Mouse (Mus musculus) cerebellum, postnatal 25 days (tissue): ENCODE measurements around the gene Cx3cr1.
"Not testable (repeated sequence)": the region's sequence is repeated elsewhere in the genome, so short reads cannot be mapped to it uniquely, and the experiment has no call there.

Source experiments
- DNase-seq, 2 experiments: peaks; one replicate each; pipeline ENCODE4 v3.0.0; 2021; ENCODE audit warnings: mixed read lengths in 2 of 2

The Cx3cr1 gene

DNA sequence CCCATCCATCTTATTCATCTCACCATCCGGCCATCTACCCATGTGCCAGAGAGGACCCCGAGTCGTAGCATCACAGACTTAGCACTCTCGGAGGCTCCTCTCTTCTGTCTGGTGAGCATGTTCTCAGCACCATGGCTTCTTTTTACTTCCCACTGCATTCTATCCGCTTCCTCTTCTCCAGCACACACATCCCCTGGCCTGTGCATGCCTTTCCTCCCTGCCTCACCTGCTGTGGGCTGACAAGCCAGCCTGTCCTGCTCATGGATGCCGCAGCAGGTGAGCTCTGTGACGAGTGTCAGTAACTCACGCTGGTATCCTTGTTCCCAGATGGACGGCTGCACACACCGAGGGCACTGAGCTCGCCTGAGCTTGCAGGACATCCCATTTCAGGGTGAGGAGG lies at the start of gene Cx3cr1:
TSS of gene Cx3cr1 (minus strand) at position 101 of the 400 bp plus-strand sequence.
- no peak for DNase-seq

DNA sequence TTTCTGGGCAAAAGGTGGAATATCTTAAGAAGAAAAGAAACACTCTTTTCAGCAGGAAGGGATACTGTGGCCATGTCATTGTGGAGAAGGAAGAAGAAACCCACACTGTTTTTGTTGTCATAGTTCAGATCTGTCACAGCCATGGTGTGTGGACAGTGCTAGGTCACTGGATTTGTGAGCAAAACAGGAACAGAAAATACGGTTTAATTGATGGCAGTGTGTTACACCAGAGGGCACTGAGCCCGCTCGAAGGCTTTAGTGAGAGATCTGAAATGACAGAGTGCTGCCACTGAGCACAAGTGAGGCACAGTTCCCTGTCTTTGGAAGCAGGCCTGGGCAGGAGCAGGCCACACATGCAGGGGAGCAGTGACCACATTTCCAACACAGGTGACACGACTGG lies 48.5 kb upstream of the Cx3cr1 start:
- no peak for DNase-seq

DNA sequence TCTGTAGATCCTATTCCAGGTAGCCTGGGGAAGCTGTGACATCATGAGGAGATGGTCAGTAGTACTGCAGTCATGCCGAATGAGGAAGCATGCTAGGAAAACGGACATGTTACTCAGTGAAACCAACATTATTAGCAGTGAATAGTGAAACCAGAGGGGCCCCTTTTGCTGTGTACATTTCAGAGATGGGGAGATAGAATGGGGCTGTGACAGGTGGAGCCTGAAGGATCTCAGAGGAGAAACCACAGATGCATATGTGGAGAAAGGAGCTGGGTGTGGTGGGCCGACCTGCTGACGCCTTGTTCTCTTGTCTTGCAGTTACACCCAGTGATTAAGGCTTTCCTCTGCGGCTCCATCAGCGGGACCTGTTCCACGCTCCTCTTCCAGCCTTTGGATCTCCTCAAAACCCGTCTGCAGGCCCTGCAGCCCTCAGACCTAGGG lies 46.5 kb upstream of the Cx3cr1 start:
- DNase-seq, result no peak

DNA sequence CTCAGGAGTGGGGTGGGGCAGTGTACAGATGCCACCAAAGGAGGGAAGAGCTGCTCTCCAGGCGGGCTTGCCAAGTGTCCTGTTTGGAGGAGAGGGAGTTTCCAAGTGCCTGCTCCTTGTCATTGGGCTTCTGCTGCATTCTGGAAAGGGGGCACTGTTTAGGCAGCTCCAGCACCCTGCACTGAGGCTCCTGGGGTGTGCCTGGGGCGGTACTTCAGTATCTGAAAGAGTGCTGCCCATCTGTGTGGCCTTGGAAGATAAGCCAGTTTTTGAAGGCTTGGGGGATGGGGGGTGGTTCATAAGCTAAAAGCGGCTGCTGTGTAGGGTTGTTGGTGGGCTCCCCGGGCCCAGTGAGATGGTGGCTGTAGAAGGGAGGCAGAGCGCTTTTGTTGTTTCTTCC lies 45.9 kb upstream of the Cx3cr1 start:
- DNase-seq, result no peak

DNA sequence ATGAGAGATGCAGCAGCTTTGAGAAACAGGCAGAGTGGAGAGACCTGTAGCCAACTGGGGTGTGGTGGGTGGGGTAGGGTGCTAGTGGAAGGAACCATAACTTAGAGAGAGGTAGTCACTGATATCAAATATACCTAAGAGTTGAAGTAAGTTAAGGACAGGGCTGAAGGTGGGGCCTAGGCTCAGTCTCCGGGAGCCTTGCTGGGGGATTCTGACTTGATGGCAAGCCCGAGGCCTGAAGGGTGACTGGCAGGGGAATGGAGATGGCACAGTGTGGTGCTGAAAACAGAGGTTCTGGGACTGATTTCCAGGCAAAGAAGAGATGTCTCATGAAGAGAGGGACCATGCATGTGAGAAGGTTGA lies 45.1 kb upstream of the Cx3cr1 start:
- no peak for DNase-seq

DNA sequence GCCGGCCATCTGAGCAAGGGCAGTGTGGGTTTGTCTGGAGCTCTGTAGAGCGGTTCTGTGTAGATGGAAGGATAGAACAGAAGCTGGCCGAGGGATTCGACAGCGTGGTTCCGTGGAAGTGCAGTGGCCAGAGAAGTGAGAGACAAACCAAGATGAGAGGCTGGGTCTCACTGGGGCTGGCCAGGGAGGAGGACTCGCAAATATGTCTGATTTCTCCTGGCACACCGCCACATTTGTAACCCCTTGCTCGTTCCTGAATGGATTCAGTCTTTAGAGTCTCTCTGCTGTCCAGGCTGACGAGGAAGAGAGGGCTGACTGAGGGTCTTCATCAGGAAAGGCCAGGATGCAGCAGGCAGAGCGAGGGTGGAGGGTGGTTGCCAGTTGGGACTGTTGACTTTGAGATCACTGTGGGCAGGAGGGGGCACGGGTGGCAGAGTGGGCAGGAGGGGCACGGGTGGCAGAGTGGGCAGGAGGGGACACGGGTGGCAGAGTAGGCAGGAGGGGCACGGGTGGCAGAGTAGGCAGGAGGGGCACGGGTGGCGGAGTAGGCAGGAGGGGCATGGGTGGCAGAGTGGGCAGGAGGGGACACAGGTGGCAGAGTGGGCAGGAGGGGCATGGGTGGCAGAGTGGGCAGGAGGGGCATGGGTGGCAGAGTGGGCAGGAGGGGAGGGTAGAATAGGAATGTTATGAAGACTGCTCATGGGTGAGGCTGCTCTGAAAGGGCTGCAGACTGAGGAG lies 44.5 kb upstream of the Cx3cr1 start:
- DNase-seq, result no peak

DNA sequence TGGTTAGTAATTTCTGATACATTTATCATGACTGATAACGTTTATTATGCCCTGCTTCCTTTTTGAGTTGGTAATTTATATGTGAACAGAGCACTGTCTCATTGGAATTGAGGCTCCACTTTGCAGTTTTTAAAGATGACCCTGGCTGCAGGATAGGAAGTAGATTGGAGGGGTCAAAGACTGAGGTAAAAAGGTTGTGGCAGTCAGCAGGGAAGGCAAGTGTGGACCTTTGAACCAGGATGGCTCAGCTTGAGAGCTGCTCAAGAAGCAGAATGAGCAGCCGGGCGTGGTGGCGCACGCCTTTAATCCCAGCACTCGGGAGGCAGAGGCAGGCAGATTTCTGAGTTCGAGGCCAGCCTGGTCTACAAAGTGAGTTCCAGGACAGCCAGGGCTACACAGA lies 43.8 kb upstream of the Cx3cr1 start:
- no peak for DNase-seq

DNA sequence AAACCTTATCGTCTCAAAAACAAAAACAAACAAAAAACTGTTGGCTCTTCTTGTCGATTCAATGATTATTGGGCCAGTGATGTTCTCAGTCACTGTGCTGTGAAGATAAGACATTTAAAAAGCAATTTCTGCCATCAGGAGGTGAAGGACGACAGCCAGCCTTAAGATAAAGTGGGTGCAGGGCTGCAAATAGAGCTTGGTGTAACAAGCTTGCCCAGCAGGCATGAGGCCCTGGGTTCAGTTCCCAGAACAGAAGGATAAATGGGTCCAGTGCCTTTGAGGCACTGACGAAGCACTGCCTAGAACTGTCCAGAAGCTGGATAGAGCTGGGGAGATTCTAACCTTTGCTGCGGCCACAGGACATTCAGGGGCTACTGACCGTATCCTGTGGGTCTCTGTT lies 42.8 kb upstream of the Cx3cr1 start:
- no peak for DNase-seq

DNA sequence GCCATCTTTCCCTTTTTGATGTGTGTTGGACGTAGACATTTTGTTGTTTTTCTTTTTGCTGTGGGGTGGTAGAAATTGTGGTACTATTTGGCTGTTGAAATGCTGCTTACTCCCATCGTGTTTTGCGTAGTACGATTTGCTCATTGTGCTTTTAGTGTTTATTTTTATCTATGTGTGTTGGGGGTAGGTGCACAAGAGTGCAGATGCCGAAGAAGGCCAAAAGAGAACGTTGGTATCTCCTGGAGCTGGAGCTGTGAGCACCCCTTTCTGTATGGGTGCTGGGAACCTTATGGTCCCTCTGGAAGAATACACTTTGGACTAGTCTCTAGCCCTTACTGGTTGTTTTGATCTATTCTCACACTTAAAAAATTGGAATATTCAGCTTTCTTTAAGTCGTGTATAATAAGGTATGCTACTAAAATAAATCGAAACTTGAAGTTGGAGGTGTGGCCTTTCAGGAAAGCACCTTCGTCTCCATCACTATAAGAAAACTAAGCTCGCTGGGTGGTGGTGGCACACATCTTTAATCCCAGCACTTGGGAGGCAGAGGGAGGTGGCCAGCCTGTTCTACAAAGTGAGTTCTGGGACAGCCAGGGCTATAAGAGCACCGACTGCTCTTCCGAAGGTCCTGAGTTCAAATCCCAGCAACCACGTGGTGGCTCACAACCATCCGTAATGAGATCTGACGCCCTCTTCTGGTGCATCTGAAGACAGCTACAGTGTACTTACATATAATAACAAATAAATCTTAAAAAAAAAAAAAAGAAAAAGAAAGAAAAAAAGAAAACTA lies 41.7 kb upstream of the Cx3cr1 start:
- no peak for DNase-seq

DNA sequence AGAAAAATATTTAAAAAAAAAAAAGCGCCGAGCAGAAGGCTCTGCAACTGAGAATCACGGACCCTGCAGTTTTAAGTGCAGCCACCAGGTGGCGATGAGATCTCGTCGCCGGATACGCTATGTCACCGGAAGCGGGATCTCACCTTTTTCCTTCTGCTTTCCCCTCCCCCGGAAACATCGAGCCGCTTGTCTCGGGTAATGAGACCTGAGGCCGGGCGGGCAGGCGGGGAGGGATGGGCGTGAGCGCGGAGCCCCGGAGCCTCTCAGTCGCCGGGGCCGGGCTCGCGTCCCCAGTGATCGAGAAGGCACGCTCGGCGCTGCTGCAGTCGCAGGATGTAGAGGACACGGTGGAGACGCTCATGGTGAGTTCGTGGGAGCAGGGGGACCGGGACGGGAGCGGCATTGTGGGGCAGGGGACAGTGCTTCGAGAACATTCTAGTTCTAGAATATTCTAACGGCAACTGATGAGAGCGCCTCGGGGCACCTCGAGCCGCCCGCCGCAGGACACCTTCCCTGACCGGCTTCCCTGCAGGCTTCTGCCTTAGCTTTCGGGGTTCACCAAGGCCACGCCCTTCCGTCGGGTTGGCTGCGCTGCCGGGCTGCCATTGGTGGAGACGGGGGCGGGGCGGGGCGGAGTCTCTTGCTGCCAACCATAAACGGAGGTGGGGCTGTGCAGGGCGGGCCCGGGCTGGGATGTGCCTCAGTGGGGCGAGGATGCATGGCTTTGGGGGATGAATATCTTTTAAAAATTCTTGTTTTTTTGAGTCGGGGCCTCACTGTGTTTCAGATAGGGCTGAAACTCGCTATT lies 40.7 kb upstream of the Cx3cr1 start, which contains the start of gene Slc25a38:
TSS of gene Slc25a38 (plus strand) at position 164 of the 808 bp plus-strand sequence.
- peak; percentile 96 to 99 for DNase-seq

DNA sequence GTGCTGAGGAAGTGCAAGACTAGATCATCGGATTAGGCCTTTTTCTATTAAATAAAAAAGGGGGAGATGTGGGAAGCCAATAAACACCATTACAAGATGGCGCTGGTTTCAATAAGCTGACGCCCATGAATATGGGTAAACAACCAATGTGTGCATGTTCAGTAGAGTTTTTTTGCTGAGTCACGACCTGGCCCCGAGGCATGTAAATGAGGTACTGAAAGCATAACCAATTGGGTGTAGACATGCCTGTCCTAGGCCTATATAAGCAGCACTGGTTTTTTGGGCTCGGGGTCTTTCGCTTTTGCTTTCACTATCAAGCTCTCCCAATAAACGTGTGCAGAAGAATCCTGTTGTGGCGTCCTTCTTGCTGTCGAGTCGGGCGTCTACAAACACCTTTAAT lies 39.3 kb upstream of the Cx3cr1 start:
- not testable (repeated sequence) for DNase-seq

DNA sequence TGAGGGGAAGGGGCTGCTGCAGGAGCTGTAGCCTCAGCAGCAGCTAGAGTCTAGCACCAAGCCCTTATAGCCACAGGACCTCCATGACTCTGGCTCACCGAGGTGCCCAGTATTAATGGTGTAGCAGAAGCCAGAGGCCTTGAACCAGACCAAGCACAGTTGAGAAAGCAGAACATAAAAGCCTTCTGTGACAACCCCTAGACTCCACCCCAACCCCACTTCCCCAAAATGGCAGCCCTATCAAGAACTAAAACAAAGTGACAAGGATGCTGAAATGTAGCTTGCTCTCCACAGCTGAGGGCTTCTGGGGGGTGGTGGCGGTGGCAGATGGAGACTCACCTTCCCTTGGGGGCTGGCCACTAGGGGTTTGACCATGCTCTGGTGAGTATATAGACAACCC lies 31.5 kb upstream of the Cx3cr1 start:
- no peak for DNase-seq

DNA sequence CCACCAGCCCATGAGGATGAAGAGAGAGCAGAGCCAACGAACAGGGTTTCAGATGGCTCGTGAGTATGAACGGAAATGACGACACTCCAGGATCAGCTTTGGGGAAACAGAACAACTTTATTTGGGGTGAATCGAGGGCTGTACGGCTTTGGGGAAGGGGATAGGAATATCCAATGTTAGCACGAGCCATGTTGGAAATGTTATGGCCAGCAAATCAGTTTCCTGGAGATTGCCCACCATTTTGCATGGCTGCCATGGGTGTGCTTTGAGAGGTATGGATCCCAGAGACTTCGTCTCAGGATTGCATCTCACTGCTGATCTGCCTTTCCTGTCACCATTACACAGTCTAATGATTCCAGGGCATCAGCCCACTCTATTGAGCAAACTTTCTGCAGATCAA lies 29.6 kb upstream of the Cx3cr1 start:
- no peak for DNase-seq

DNA sequence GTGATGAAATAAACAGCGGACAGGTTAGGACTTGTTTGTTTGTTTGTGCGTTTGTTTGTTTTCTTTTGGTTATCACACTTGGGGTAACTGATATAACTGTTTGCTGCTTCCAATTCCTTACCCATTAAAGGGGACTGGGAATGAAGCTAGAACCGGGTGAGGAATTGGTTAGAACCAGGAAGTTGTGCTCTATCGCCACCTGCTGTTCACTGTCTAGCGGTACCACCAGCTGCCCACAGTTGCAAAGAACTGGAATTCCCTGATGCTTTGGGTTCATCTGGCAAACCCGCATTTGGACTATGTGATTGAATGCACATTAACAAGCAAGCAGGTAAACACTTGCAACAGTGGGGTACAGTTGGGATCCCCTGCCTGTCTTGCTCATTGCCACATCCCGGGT lies 29.0 kb upstream of the Cx3cr1 start:
- peak; percentile 71 to 82 for DNase-seq

DNA sequence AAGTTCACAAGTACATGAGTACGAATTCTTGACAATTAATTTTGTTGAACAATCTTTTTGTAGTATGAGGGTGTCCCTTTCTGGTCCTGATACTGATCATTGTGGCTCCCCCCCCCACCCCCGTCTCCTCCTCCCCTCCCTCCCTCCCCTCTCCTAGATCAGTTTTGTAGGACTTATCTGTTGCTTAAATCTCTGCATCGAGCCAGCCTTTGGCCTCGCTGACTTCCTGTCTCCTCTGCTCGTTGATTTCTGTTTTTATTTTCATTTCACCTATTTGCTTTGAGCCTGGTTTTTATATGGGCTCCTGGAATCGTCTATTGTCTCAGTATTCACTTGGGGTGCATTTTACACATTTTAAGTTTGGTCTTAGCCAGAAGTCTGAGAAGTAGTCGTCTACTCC lies 26.2 kb upstream of the Cx3cr1 start:
- no peak for DNase-seq

DNA sequence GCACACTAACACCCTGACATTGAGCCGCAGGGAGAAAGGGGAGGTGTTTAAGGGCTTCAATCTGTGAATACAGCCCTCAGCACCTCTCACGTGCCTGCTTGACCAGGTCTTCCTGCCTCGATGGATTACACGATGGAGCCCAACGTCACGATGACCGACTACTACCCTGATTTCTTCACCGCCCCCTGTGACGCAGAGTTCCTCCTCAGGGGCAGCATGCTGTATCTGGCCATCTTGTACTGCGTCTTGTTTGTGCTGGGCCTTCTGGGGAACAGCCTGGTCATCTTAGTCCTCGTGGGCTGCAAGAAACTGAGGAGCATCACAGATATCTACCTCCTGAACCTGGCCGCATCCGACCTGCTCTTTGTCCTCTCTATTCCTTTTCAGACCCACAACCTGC lies 24.0 kb upstream of the Cx3cr1 start:
- DNase-seq, result no peak

DNA sequence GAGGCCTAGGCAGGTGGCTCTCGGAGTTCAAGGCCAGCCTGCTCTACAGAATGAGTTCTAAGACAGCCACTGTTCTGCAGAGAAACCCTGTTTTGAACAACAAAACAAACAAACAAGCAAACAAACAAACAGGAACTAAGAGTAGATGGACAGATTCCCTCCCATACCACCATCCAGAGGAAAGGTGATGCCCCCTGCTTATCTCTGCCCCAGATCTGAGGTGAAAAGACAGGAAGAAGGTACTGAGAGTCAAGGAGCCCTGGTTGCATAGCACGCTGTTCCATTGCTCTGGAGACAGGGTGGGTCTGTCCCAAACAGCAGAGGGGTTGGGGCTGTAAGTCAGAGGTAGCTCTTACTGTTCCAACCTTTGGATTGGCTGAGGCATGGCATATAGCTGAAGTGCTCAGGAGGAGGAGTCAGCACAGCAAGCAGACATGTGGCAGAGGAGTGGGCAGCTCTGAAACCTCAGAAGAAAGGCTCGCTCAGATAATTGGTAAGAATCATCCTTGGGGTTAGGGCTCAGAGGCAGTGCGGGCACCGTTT lies 22.1 kb upstream of the Cx3cr1 start, which contains the start of gene Ccr8:
TSS of gene Ccr8 (plus strand) at position 419 of the 543 bp plus-strand sequence.
- no peak for DNase-seq

DNA sequence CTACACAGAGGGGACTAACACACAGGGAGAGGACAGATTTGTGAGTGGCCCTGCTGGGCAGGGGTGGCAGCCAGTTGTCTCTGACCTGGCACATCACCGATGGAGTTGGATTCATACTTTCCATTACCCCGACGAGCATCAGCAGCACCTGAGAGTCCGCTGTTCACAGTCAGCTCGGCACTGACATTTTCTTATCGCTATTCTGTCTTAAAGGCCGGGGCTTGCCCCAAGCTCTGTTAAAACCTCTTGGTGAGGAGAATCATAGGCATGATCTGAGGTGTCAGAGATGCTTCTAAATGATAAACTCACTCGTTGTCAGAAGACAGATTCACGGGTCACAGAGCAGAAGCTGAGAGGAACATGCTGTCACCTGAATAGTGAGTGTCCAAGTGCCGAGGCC lies 21.4 kb upstream of the Cx3cr1 start:
- no peak for DNase-seq

DNA sequence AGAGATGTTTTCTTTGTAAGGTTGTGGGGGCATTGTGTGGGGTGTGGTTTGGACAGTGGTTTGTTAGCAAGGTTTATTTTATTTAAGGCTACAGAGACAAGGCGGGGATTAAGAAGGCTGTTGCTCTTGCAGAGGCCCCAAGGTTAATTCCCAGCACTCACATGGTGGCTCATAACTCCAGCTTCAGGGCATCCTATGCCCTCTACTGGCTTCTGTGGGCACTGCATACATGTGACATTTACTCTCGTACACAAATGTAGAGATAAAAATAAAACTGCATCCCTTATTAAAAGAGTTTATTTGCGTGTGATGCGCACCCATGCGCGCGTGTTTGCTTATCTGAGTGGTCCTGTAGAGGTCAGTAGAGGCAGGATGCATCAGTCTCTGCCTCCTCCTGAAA lies 19.4 kb upstream of the Cx3cr1 start:
- DNase-seq, result no peak

DNA sequence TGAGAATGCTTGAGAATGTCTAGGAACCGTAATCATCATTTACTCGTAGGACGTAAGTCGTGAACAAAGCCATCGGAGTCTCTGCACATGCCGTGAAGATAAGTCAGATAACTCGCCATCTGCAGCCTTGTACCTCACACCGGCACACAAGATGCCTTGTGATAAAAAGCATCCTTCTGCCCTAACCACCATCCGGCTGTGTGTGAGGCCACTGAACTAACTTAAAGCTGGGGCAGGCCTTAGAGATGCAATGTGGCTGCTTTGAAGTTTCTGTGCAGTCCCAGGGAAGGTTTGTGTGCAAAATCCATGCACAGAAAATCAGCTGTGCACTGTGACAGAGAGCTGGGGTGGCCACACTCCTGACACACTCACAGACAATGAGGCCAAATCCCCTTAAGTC lies 14.7 kb upstream of the Cx3cr1 start:
- DNase-seq, result no peak

DNA sequence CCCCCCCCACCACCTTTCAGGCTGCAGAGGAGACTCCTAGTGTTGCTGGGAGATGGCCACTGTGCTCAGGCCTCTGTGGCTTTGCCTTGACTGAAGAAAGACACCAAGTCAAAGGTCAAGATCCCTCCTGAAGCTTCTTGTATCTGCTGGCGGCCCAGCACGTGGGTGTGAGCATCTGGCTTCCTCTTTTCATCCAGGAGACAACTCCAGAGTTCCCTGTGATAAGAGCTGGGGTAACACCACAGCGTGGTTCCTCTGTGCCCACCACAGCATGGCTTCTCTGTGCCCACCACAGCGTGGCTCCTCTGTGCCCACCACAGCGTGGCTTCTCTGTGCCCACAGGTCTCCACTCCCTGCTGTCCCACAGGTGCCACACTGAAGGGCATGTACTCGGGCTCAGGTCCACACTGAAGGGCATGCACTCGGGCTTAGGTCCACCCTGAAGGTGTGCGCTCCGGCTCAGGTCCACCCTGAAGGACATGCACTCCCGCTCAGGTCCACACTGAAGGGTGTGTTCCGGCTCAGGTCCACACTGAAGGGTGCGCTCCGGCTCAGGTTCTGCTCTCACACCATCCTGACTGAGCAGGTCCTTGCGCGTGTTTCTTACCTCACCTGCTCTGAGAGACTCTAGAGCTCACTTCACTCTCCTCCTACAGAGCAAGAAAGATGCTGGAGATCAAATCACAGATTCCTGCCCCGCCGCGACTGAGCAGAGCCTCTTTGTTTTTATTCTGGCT lies 13.6 kb upstream of the Cx3cr1 start:
- DNase-seq, result no peak

DNA sequence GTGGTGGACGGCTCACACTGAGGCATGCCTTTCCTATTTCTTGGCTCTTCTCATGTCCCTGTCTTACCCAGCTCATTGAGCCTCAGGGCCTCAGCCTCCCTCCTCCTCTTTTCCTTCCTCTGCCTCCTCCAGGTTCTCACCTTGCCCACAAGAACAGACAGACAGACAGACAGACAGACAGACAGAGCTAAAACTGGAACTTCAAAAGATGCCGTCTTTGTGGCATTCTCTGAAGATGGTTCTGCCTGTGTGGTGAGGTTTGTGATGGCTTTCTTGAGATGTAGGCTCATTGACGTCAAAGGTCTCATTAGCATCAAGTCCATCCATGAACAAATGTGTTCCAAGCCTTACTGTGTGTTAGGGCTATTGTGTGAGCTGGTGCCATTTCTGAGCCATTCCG lies 13.0 kb upstream of the Cx3cr1 start:
- DNase-seq, result no peak
